Mouse (Mus musculus) brain, adult 2 months (tissue): ENCODE data around the gene Cenpb.
"Not testable (repeated sequence)": the region's sequence is repeated elsewhere in the genome, so short reads cannot be mapped to it uniquely, and the experiment has no call there.

Source experiments
- DNase-seq: peaks from one replicate; pipeline ENCODE4 v3.0.0; 2011; ENCODE audit warnings: low read depth, low spot score

The Cenpb gene

GRCm38 (mm10) chr2:131179990-131180587, at the start of gene Cenpb:
Gene Cenpb (minus strand): TSS chr2:131180067.
- DNase-seq, result peak; percentile 90

DNA sequence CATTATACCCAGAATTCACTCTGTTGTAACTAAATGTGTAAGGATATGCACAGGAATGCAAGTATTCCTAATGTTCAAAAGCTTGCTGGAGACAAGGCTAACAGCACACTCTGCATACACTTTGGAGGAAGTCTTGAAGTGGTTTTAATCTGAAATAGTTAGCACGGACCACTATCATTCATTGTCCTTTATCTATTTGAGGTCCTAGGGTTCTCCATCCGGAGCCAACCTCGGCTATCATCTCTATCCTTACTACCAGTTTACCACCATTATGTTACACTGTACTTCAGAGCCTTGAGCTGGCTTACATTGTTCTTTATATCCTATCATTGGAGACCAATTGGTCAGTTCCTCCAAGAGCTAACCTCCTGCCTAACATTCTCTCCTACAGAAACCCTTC, 47.4 kb upstream of the Cenpb start:
- DNase-seq, result no peak

- not testable (repeated sequence) for DNase-seq
Observed at GRCm38 (mm10) chr2:131226669-131227068, 46.8 kb upstream of the Cenpb start.

DNA sequence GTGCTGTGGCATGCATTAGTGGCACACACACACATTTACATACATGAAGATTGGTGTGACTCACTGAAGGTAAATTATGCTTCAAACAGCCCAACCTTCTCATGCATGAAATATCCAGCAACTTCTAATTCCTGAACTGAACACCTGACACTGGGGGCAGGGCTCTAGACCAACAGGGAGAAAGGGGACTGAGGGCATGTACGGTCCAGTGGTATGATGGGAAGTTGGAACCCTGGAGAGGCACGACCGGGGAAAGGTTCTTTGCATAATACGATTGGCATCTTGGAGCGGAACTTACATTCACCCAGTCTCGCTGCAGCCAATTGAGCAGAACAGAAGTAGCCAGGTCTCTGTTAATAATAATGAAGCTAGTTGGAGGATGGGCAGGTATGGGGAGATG, 45.3 kb upstream of the Cenpb start:
- DNase-seq, result no peak

DNA sequence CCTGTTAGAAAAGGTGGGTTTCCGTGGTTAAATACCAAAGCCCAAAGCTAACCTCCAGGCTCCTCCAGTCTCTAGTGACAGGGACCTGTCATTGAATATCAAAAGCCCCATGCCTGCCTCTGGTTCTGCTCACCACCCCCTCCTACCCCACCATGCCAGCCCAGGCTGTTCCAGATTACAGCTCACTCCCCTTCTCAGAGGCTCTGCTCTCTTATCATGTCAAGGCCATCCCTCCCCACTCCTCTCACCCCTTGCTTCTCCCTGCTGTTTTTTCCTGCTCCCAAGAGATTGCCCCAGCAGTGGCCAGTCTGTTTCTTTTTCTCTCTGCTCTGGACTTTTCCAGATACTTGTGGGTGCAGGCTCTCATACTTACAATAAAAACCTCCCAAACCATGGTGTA, 43.7 kb upstream of the Cenpb start:
- no peak for DNase-seq

DNA sequence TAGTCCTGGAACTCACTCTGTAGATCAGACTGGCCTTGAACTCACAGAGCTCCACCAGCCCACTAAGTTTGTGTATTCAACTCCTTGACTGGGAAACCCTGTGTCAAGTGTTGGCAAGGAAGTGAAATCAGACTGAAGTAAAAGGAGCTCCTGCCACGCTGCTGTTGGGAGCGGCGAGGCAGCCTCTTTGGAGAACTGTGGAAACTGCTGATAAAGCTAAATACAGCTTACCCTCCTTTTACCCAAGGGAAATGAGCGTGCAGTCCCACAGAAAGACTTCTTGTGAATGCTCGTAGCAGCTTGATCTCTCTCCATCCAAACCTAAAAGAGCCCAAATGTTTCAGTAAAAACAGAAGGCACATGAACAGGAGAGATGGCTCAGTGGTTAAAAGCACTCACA, 42.7 kb upstream of the Cenpb start:
- DNase-seq, result peak; percentile 22

DNA sequence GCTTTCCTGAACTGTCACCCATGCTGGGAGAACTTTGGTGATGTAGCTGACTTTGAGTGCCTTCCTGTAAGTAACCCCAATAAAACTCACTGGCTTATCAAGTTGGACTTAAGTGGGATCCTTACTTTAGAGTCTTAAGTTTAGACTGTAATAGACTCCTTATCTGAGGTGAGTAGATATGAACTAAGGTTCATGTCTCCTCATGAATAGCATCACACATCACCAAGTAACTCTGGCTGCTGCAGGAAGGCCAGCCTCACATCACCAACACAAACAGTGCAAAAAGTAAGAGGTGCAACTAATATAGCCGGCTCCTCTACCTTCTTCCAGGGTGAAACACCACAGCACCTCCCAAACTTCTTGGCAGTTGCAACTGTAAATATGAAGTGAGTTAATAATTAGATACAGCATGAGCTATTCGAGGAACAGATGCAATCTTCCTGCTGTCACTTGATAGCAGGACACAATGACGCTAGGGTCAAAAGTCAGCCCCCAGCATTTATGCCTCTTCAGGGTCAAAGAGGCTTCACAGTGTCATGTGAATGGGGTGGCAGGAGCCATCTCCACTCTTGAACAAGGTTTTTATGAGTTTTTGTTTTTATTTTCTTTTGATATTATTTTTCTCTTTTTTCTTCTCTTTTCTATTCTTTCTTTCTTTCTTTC, 42.1 kb upstream of the Cenpb start:
- DNase-seq, result no peak

DNA sequence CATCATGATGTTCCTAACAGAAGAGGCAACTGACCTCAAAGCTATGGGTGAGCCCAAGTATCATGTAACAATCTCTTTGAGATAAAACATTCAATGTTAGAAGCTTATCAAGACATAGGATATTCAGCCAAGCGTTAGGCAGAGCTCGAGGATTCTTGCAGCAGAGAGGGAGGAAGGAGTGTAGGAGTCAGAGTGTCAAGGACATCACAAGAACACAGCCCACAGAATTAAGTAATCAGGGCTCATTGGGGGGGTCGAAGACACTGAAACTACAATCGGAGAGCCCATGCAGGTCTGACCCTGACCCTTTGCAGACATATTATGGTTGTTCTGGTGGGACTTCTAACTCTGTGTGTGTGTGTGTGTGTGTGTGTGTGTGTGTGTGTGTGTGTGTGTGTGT, 40.2 kb upstream of the Cenpb start:
- no peak for DNase-seq

GRCm38 (mm10) chr2:131215941-131216858, 36.3 kb upstream of the Cenpb start:
- no peak for DNase-seq

- DNase-seq, result no peak
Observed at GRCm38 (mm10) chr2:131213773-131214172, 33.9 kb upstream of the Cenpb start.

DNA sequence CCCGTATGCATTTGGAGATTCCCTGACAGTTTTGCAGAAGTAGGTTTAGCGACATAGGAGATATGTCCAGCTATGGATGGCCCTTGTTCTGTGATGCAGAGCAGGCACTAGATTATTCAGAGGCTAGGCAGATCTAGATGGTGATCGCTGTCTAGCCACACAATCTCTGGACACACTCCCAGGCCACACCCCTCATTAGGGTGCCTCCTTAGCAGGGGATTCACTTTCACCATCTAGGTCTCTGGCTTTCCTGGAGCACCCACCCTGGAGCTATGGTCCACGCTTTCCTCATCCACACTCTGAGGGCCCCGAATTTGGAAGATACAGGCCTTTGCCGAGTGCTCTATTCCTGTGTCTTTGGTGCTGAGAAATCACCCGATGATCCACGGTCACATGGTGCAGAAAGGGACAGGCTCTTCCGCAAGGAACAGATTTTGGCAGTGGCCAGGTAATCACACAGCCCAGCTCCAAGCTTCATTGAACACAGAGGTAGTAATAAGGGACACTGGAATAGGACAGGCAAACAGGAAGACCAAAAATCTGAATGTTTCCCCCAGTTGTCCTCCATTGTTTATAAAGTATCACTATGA, 31.3 kb upstream of the Cenpb start:
- DNase-seq, result peak; percentile 70

DNA sequence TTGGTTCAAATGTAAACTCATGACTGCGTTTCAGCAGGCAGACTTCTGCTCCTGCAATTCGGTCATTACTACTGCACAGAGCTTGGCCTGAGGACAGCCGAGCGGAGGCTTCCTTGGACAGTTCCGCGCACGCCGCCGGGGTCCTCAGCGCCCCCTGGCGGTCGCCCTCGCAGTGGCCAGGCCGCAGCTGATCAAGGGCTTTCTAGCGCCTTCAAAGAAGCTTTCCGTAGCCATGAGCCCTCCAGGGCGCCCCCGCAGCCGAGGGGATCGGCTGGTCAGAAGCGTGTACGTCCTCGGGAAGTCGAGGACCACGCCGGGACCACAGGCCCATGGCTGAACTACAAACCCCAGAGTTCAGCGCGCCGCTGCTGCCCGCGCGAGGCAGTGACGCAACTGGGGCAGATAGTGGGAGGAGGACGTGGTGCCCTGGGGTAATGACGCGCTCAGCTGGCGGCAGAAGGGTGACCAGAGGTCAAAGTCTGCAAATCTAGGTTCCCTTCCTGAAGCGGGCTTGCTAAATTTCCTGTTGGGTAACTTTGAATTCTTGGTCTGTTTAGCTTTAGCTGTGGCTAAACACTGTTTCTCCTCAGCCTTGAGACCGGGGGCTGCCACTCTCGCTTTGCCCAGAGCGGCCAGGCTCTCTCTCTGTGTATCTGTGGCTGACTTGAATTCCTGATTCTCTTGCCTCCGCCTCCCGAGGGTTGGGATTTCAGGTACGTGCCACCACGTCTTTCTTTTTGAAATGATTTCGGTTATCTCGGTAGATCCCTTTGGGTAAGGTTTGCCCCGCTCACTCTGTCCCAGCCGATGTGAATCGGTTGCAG, 30.3 kb upstream of the Cenpb start:
- peak; percentile 98 for DNase-seq

GRCm38 (mm10) chr2:131209125-131209795, 29.4 kb upstream of the Cenpb start:
- no peak for DNase-seq

DNA sequence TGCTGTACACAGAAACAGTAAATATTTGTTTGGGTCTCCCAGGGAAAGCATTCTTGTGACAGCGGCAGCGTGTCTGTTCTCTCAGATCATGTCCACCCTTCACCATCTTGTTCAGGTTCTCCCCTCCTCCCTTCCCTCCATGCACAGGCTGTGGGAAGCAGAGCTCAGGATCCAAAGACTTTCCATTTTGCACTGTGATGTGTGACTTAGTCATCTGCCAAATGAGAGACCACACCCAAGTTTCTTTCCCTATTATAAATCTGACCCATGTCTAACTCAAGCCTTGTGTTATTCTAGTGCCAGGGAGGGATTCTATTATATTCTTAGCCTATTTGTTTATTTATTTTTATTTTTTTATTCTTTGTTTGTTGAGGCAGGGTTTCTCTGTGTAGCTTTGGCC, 28.5 kb upstream of the Cenpb start:
- no peak for DNase-seq

- no peak for DNase-seq
Observed at GRCm38 (mm10) chr2:131206778-131207177, 26.9 kb upstream of the Cenpb start, which contains the start of gene Ap5s1. Gene Ap5s1 (plus strand): TSS chr2:131207078.

- DNase-seq, result no peak
Observed at GRCm38 (mm10) chr2:131205521-131206182, 25.8 kb upstream of the Cenpb start.

- DNase-seq, result peak; percentile 95
Observed at GRCm38 (mm10) chr2:131204410-131204981, 24.6 kb upstream of the Cenpb start.

GRCm38 (mm10) chr2:131203816-131204409, 24.0 kb upstream of the Cenpb start:
- DNase-seq, result no peak

DNA sequence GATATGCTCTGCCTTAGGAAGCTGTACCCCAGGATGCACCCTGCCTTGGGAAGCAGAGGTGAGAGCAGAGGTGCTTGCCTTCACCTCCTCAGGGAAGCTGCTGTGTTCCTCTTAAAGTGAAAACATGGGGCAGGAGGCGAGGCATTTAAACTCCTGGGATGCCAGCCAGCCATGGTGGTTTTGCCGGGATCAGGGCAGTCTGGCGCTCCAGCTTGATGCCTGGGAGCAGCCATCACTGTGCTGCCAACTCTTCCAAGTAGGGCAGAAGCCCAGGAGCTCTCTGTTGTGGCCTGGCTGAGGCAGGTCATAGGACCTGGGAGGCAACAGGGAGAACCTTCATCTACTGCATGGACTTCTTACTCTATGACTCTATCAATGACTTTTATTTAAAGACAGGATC, 21.4 kb upstream of the Cenpb start:
- peak; percentile 58 for DNase-seq
